Mouse (Mus musculus) liver, embryonic 11.5 days (tissue): ENCODE measurements around the gene Ptbp1. TPM values are rescaled to one million over a fixed set of nuclear protein-coding genes. Genes with fewer than 3 reads are reported as not detected.
A peak's percentile ranks its signal among the peaks of the same experiment; 100 is the strongest.

Experiments used
- ATAC-seq: fragments of 200-750 bp; cut with Nextera tagmentation; replicated peaks from 2 replicates; pipeline ENCODE4 v1.8.0; 2017; ENCODE audit warnings: moderate number of reproducible peaks, mild to moderate bottlenecking, moderate TSS enrichment, moderate library complexity; ENCODE audit not compliant: low FRiP score
- DNase-seq: peaks from one replicate; pipeline ENCODE4 v3.0.0-alpha.2; 2017; ENCODE audit warnings: low spot score
- H3K27ac ChIP-seq: fragments of 300-500 bp; sonication (generic); 2 replicates; pipeline ENCODE4 v1.5.1; 2014; ENCODE audit warnings: mild to moderate bottlenecking, low read depth, low read length, control low read depth
- H3K27me3 ChIP-seq: fragments of 300-500 bp; sonication (generic); replicated peaks from 2 replicates; pipeline ENCODE4 v1.6.1; 2014; ENCODE audit warnings: low read length, mixed read lengths; ENCODE audit not compliant: control insufficient read depth, insufficient read depth
- H3K36me3 ChIP-seq: fragments of 300-500 bp; sonication (generic); 2 replicates; pipeline ENCODE4 v1.6.1; 2014; ENCODE audit warnings: mild to moderate bottlenecking, low read length, moderate library complexity, mixed read lengths; ENCODE audit not compliant: control insufficient read depth, insufficient read depth
- H3K4me1 ChIP-seq: fragments of 300-500 bp; sonication (generic); replicated peaks from 2 replicates; pipeline ENCODE4 v1.6.1; 2014; ENCODE audit warnings: low read length, mixed read lengths; ENCODE audit not compliant: control insufficient read depth, insufficient read depth
- H3K4me2 ChIP-seq: fragments of 300-500 bp; sonication (generic); 2 replicates; pipeline ENCODE4 v1.6.1; 2014; ENCODE audit warnings: mild to moderate bottlenecking, control low read depth, moderate library complexity
- H3K4me3 ChIP-seq: fragments of 300-500 bp; sonication (generic); 2 replicates; pipeline ENCODE4 v1.5.1; 2014; ENCODE audit warnings: low read depth, low read length, control low read depth
- H3K9ac ChIP-seq: fragments of 300-500 bp; sonication (generic); 2 replicates; pipeline ENCODE4 v1.6.1; 2014; ENCODE audit warnings: low read depth, low read length, control low read depth
- H3K9me3 ChIP-seq: fragments of 300-500 bp; sonication (generic); 2 replicates; pipeline ENCODE4 v1.6.1; 2016; ENCODE audit warnings: low read length, inconsistent platforms, mixed read lengths; ENCODE audit not compliant: control insufficient read depth
- WGBS: fragments of 180-500 bp; shearing (Covaris S2); extraction: QIAGEN DNeasy Blood & Tissue Kit; methylation state at CpG from one replicate; pipeline ENCODE4 v1.1.7; 2014; 5-methylcytosine and 5-hydroxymethylcytosine counted together
- polyA plus RNA-seq: library from polyadenylated mRNA; unstranded; fragments of >200 nt; fragmentation: Nextera tagmentation; extraction: Ambion mirVana; gene quantifications from 2 replicates; pipeline ENCODE4 v1.2.1, GENCODE M21; 2014

The Ptbp1 gene
- polyA plus RNA-seq, 1 experiment from 2014 or later, result 329 TPM

GRCm38 (mm10) chr10:79853392-79853791 lies 835 bp upstream of the Ptbp1 start:
- WGBS, result 1% methylated on average over 15 of the region's 15 CpGs
- Histone ChIP-seq H3K36me3 (peaks cover 26% of the 10 kb centered on the region), H3K4me1 (peaks cover 53% of the 10 kb centered on the region), H3K9ac (peak overlapping the region; percentile 93), H3K4me3 (peak overlapping the region; percentile 99), H3K4me2 (peak overlapping the region; percentile 98), H3K27ac (peak overlapping the region; percentile 100), H3K27me3 (no peaks in the 10 kb centered on the region), H3K9me3 (no peaks in the 10 kb centered on the region)
- DNase-seq (peak; percentile 84), ATAC-seq (no peak; the same call in 1 of the 2 replicates)

GRCm38 (mm10) chr10:79854801-79855541 lies 744 bp downstream of the Ptbp1 start:
- ATAC-seq (peak; percentile 21), DNase-seq (peak; percentile 77)
- Histone ChIP-seq H3K4me2 (peak overlapping the region; percentile 99), H3K9ac (peak overlapping the region; percentile 99), H3K27ac (peak overlapping the region; percentile 100), H3K36me3 (peaks cover 37% of the 10 kb centered on the region), H3K9me3 (no peaks in the 10 kb centered on the region), H3K4me3 (peak overlapping the region; percentile 99), H3K4me1 (peaks cover 53% of the 10 kb centered on the region), H3K27me3 (no peaks in the 10 kb centered on the region)
- under 1% methylated on average over 83 of the region's 83 CpGs for WGBS

- Histone ChIP-seq H3K27me3 (no peaks in the 10 kb centered on the region), H3K27ac (peak overlapping the region; percentile 100), H3K9me3 (no peaks in the 10 kb centered on the region), H3K4me2 (peak overlapping the region; percentile 99), H3K9ac (peak overlapping the region; percentile 99), H3K36me3 (peaks cover 44% of the 10 kb centered on the region), H3K4me3 (peak overlapping the region; percentile 99), H3K4me1 (peaks cover 46% of the 10 kb centered on the region)
- WGBS, result 2% methylated on average over 10 of the region's 10 CpGs
- no peak for DNase-seq
- ATAC-seq, result no peak
Observed at GRCm38 (mm10) chr10:79855558-79856184, 1.4 kb downstream of the Ptbp1 start.

GRCm38 (mm10) chr10:79856280-79856679 lies 2.1 kb downstream of the Ptbp1 start:
- Histone ChIP-seq H3K27me3 (no peaks in the 10 kb centered on the region), H3K27ac (peak overlapping the region; percentile 100), H3K9me3 (no peaks in the 10 kb centered on the region), H3K9ac (peak overlapping the region; percentile 99), H3K4me3 (peak overlapping the region; percentile 99), H3K36me3 (peaks cover 50% of the 10 kb centered on the region), H3K4me1 (peaks cover 42% of the 10 kb centered on the region), H3K4me2 (peak overlapping the region; percentile 99)
- DNase-seq (no peak), ATAC-seq (no peak)
- WGBS, result 45% methylated on average over 6 of the region's 6 CpGs

- Histone ChIP-seq H3K36me3 (peaks cover 55% of the 10 kb centered on the region), H3K4me1 (peaks cover 36% of the 10 kb centered on the region), H3K27ac (peak overlapping the region; percentile 100), H3K4me3 (peak overlapping the region; percentile 99), H3K4me2 (peak overlapping the region; percentile 99), H3K9me3 (no peaks in the 10 kb centered on the region), H3K27me3 (no peaks in the 10 kb centered on the region), H3K9ac (peak overlapping the region; percentile 99)
- DNase-seq, result no peak
- 50% methylated on average over 7 of the region's 7 CpGs for WGBS
- ATAC-seq, result no peak
Observed at GRCm38 (mm10) chr10:79856704-79857451, 2.7 kb downstream of the Ptbp1 start.

- DNase-seq (no peak), ATAC-seq (no peak)
- H3K4me1 ChIP-seq, result peaks cover 30% of the 10 kb centered on the region
- H3K36me3 ChIP-seq, result peaks cover 61% of the 10 kb centered on the region
- H3K27ac ChIP-seq, result peak overlapping the region; percentile 100
- H3K9me3 ChIP-seq, result no peaks in the 10 kb centered on the region
- no peaks in the 10 kb centered on the region for H3K27me3 ChIP-seq
- 40% methylated on average over 4 of the region's 4 CpGs for WGBS
- H3K9ac ChIP-seq, result peak overlapping the region; percentile 99
- H3K4me2 ChIP-seq, result peak overlapping the region; percentile 99
- H3K4me3 ChIP-seq, result peak overlapping the region; percentile 99
Observed at GRCm38 (mm10) chr10:79857452-79857811, 3.2 kb downstream of the Ptbp1 start.

GRCm38 (mm10) chr10:79857894-79858293 lies 3.7 kb downstream of the Ptbp1 start:
- 86% methylated on average over 2 of the region's 2 CpGs for WGBS
- H3K4me1 ChIP-seq, result peaks cover 26% of the 10 kb centered on the region
- H3K9me3 ChIP-seq, result no peaks in the 10 kb centered on the region
- peak overlapping the region; percentile 99 for H3K4me2 ChIP-seq
- H3K4me3 ChIP-seq, result peak overlapping the region; percentile 99
- peaks cover 65% of the 10 kb centered on the region for H3K36me3 ChIP-seq
- H3K27ac ChIP-seq, result no peak overlapping the region
- ATAC-seq (no peak), DNase-seq (no peak)
- no peaks in the 10 kb centered on the region for H3K27me3 ChIP-seq
- peak overlapping the region; percentile 32; the same call in 1 of the 2 replicates for H3K9ac ChIP-seq

GRCm38 (mm10) chr10:79858416-79859074 lies 4.3 kb downstream of the Ptbp1 start:
- H3K4me3 ChIP-seq, result peak overlapping the region; percentile 99; the same call in 1 of the 2 replicates

More at GRCm38 (mm10) chr10:79858416-79859074, 4.3 kb downstream of the Ptbp1 start:
- H3K4me2 ChIP-seq, result peak overlapping the region; percentile 99
- peaks cover 21% of the 10 kb centered on the region for H3K4me1 ChIP-seq
- no peak overlapping the region; the same call in 1 of the 2 replicates for H3K9ac ChIP-seq
- H3K9me3 ChIP-seq, result no peaks in the 10 kb centered on the region
- no peaks in the 10 kb centered on the region for H3K27me3 ChIP-seq
- peaks cover 71% of the 10 kb centered on the region for H3K36me3 ChIP-seq
- ATAC-seq, result no peak
- H3K27ac ChIP-seq, result no peak overlapping the region
- 72% methylated on average over 17 of the region's 17 CpGs for WGBS
- DNase-seq, result no peak
